ENCODE assay signal across 18 mouse cellular contexts in the genomic region with DNA sequence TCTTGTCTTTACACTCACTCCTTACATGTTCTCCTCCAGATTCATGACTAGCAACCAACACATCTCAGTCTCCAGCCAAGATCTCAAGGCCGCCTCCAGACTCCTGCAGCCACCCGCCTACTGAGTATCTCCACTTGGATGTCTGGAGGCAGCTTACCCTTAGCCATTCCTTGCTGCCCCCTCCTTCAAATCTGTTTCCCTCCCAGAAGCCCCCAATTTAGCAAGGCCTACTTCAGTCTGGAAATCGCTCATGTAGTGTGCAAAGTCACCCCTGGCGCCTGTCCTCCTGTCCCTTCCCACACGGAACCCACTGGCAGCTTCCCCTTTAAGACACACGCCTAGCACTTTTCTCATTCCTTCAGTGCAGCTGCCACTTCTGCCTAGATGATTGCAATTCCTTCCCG.
DNase-seq lines count a peak whose midpoint lies in the region; ATAC-seq and TF ChIP-seq lines count a peak whose summit lies in the region.
"Had no signal": no experiment of that assay in that cellular context is flagged by ENCODE, and none has a peak within 500 bp of the region (broad histone marks: within the 10 kb centered on the region; RNA-seq: fewer than 3 reads in every experiment).

No protein-coding gene starts in this region.

- no peak for ATAC-seq in lung, postnatal 0 days
- no peak for ATAC-seq in inflammation-experienced regulatory T-cells, adult 6 months
- ATAC-seq: forebrain, embryonic 15.5 days; midbrain, embryonic 13.5 days had no signal

- DNase-seq in lung, postnatal 0 days (ENCODE audit: low spot score): peak; percentile 6
- no peak for DNase-seq in lung, adult 2 months
- peak; percentile 32 to 42 for DNase-seq in frontal cortex, postnatal 14 days (ENCODE audit: low spot score in 2 of 2)
- DNase-seq in left cerebral cortex, postnatal 25 days (ENCODE audit: low spot score in 2 of 2): peak; percentile 36 to 94
- peak; percentile 67 to 78 for DNase-seq in right cerebral cortex, postnatal 36 days (ENCODE audit: low spot score in 2 of 2)
- no peak for DNase-seq in spleen, postnatal 10 days (ENCODE audit: low spot score in 2 of 2)
- DNase-seq: gastrocnemius, postnatal 14 days; heart, postnatal 14 days; lung, adult 18-20 months; lung, postnatal 4 days; thymus, postnatal 4 days had no signal

- no peak for TF ChIP-seq EP300 in lung, postnatal 0 days (IDR thresholded peaks at IDR 0.05)

- no peak overlapping the region for H3K4me2 ChIP-seq in lung, postnatal 0 days (replicated peaks; ENCODE audit: low read depth, low read length)
- H3K4me2 ChIP-seq: forebrain, embryonic 15.5 days; heart, embryonic 11.5 days; hindbrain, embryonic 14.5 days; midbrain, embryonic 13.5 days had no signal

- H3K9me3 ChIP-seq in lung, postnatal 0 days (ENCODE audit: low read length): no peaks in the 10 kb centered on the region
- H3K9me3 ChIP-seq: embryonic facial prominence, embryonic 10.5 days; forebrain, embryonic 15.5 days; G1E; midbrain, embryonic 13.5 days had no signal

- no peaks in the 10 kb centered on the region for H3K4me1 ChIP-seq in lung, postnatal 0 days (ENCODE audit: insufficient read depth, low read depth, low read length)
- peaks cover 2% of the 10 kb centered on the region; the same call in 1 of the 2 replicates for H3K4me1 ChIP-seq in lung, adult 2 months (ENCODE audit: control insufficient read depth, insufficient read depth, low read length)
- H3K4me1 ChIP-seq: embryonic facial prominence, embryonic 10.5 days; forebrain, embryonic 15.5 days; midbrain, embryonic 13.5 days had no signal

- no peak for TF ChIP-seq CTCF in lung, postnatal 0 days (IDR thresholded peaks at IDR 0.05)
- TF ChIP-seq CTCF in lung, adult 2 months (IDR thresholded peaks at IDR 0.05; ENCODE audit: insufficient read depth, low read length): no peak

- 68% methylated on average over 7 of the region's 7 CpGs for WGBS in lung, postnatal 0 days
- 75% methylated on average over 7 of the region's 7 CpGs for WGBS in lung, adult 2 months

- no peak for TF ChIP-seq POLR2A in lung, adult 2 months (IDR thresholded peaks at IDR 0.05; ENCODE audit: borderline replicate concordance, extremely low read depth, low read depth, low read length)

- H3K27me3 ChIP-seq in lung, postnatal 0 days (replicated peaks; ENCODE audit: insufficient read depth, low read length): no peaks in the 10 kb centered on the region
- H3K27me3 ChIP-seq: forebrain, embryonic 15.5 days; midbrain, embryonic 13.5 days had no signal

- H3K9ac ChIP-seq in lung, postnatal 0 days (replicated peaks; ENCODE audit: low read depth): no peak overlapping the region
- H3K9ac ChIP-seq: forebrain, embryonic 15.5 days; hindbrain, embryonic 14.5 days; midbrain, embryonic 13.5 days had no signal

- no peak overlapping the region for H3K27ac ChIP-seq in lung, postnatal 0 days (ENCODE audit: low read length)
- H3K27ac ChIP-seq: embryonic facial prominence, embryonic 10.5 days; forebrain, embryonic 15.5 days; hindbrain, embryonic 14.5 days; midbrain, embryonic 13.5 days had no signal

- no peak overlapping the region for H3K4me3 ChIP-seq in lung, postnatal 0 days (ENCODE audit: low read depth, low read length)
- H3K4me3 ChIP-seq in lung, adult 2 months (replicated peaks; ENCODE audit: extremely low read depth, low read depth, low read length): no peak overlapping the region
- H3K4me3 ChIP-seq: embryonic facial prominence, embryonic 10.5 days; forebrain, embryonic 15.5 days; midbrain, embryonic 13.5 days had no signal

- H3K36me3 ChIP-seq in lung, postnatal 0 days (ENCODE audit: insufficient read depth, low read length): no peaks in the 10 kb centered on the region
- H3K36me3 ChIP-seq: embryonic facial prominence, embryonic 10.5 days; forebrain, embryonic 15.5 days; G1E; midbrain, embryonic 13.5 days had no signal

- intact Hi-C loops in left cerebral cortex, postnatal 25 days (cut with DNase I): loop anchor here (1.0 to 5.0 kb wide), 3 partner anchors 43 to 92 kb away; partner anchors contain the start of gene C1ql3

Comparison
In these comparisons a context has a peak if more than half of its experiments do, and no peak if none do; other contexts are left out.
1. DNase-seq: peak in lung, postnatal 0 days (single experiment), frontal cortex, postnatal 14 days (2 of 2), left cerebral cortex, postnatal 25 days (2 of 2) and right cerebral cortex, postnatal 36 days (2 of 2); none in lung, adult 2 months (single experiment) and spleen, postnatal 10 days (0 of 2).